Mouse (Mus musculus) embryonic fibroblast, embryonic 13.5 days (primary cell): ENCODE measurements around the gene Pld1.

Experiments
- CTCF ChIP-seq: IDR thresholded peaks from 2 replicates; pipeline ENCODE4 v1.5.1; 2011; ENCODE audit warnings: mild to moderate bottlenecking, control low read depth, low read length, moderate library complexity, borderline replicate concordance; ENCODE audit not compliant: insufficient read depth
- POLR2A ChIP-seq: IDR thresholded peaks from 2 replicates; pipeline ENCODE4 v1.6.1; 2011; ENCODE audit warnings: low read depth, mild to moderate bottlenecking, control low read depth, low read length, moderate library complexity

DNA sequence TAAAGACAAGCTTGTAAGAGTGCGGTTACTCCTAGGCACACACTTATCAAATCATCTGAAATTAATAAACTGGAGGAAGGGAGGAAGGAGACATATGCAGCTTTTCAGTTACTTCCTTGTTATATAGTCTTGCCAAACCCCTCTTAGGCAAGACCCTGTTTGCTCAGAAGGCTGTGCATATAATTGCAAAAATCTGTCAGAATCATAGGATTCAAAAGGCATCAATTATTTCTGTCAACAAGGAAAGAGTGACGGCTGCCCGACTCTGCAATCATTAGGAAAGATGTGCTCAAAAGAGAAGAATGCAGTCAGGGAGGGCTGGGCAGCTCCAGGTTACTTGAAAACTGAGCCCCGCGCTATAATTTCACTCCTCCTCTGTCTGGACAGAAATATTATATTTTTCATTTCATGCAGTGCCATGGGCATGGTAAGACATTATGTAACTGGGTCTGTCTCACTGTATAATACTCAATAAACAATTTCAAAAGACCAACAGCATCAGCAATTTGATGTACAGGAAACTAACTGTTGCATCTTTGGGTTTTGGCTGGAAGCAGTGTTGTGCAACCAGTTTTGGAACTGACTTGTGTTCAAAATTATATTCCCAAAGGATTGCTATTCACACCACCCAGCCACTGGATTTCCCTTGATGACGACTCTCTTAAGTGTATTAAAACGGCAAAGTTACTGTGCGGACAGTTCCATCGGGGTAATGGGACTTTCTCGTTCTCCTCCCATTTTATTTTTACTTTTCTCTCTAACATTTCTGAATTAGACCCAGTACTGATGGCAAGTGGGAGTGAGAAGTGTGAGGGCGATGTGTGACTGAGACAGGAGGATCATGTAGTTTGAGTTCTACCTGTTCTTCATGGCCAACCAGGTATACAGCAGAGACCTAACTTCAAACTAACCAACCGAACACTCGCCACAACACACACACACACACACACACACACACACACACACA is 1.1 kb upstream of the Pld1 start:
- TF ChIP-seq CTCF, result no peak
- peak; percentile 13; the same call in 1 of the 2 replicates for TF ChIP-seq POLR2A
